Comparison of ENCODE assay signal across 10 mouse cellular contexts in the genomic region with DNA sequence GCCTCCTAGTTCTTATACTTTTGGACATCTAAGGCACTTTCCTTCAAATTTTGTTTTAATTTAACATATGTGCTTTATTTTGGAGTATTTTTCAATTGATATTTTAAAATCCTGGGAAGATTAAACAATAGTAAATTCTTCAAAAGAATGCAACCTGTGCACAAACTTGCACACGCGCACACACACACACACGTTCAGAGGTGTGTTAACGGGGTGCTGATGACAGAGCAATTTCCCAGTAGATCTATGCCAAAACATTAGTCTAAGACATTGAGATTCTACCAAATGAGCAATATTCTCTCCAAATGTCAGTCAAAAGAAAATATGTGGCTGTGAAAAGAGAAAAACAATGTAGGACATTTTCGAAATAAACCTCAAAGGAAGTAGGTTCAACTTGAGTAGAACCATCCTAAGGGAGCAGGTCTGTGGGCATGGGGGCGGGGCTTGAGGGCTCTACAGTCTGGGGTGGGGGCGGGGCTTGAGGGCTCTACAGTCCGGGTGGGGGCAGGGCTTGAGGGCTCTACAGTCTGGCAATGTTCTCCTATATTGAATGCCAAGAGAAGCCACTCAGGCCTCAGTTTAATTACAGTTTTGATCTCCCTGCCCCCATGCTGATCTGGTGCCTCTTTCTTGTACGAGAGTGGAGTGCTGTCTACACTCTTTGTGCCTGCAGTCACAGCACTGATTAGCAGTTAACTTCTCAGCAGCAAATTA.
DNase-seq lines count a peak whose midpoint lies in the region; ATAC-seq lines count a peak whose summit lies in the region.
"Had no signal": no experiment of that assay in that cellular context is flagged by ENCODE, and none has a peak within 500 bp of the region (broad histone marks: within the 10 kb centered on the region; RNA-seq: fewer than 3 reads in every experiment).

No protein-coding gene starts in this region.

- 66% methylated on average over 9 of the region's 9 CpGs for WGBS in forebrain, embryonic 11.5 days
- whole genome bisulfite sequencing in forebrain, embryonic 10.5 days, result 80% methylated on average over 9 of the region's 9 CpGs
- 73% methylated on average over 9 of the region's 9 CpGs for WGBS in kidney, embryonic 16.5 days

- no peak overlapping the region for H3K27ac ChIP-seq in forebrain, embryonic 11.5 days (ENCODE audit: low read depth, low read length)
- H3K27ac ChIP-seq in forebrain, embryonic 10.5 days, result no peak overlapping the region
- H3K27ac ChIP-seq in kidney, embryonic 16.5 days (ENCODE audit: low read length), result peak overlapping the region; percentile 74
- H3K27ac ChIP-seq: liver, embryonic 15.5 days had no signal

- no peaks in the 10 kb centered on the region for H3K27me3 ChIP-seq in forebrain, embryonic 11.5 days (ENCODE audit: control insufficient read depth, insufficient read depth, low read length)
- H3K27me3 ChIP-seq in forebrain, embryonic 10.5 days (ENCODE audit: poor library complexity, severe bottlenecking), result no peaks in the 10 kb centered on the region
- no peaks in the 10 kb centered on the region for H3K27me3 ChIP-seq in kidney, embryonic 16.5 days (ENCODE audit: insufficient read depth, low read length)
- H3K27me3 ChIP-seq: liver, embryonic 15.5 days had no signal

- H3K4me2 ChIP-seq in forebrain, embryonic 11.5 days (ENCODE audit: low read depth, low read length, severe bottlenecking), result no peak overlapping the region
- no peak overlapping the region for H3K4me2 ChIP-seq in kidney, embryonic 16.5 days (replicated peaks; ENCODE audit: low read depth, low read length)
- H3K4me2 ChIP-seq: liver, embryonic 15.5 days had no signal

- no peaks in the 10 kb centered on the region for H3K9me3 ChIP-seq in forebrain, embryonic 11.5 days (ENCODE audit: control insufficient read depth, low read length)
- no peaks in the 10 kb centered on the region for H3K9me3 ChIP-seq in forebrain, embryonic 10.5 days
- H3K9me3 ChIP-seq in kidney, embryonic 16.5 days (ENCODE audit: low read length), result no peaks in the 10 kb centered on the region
- H3K9me3 ChIP-seq: liver, embryonic 15.5 days had no signal

- H3K4me1 ChIP-seq in forebrain, embryonic 11.5 days (replicated peaks; ENCODE audit: control insufficient read depth, insufficient read depth, low read length), result no peaks in the 10 kb centered on the region
- H3K4me1 ChIP-seq in forebrain, embryonic 10.5 days, result no peaks in the 10 kb centered on the region
- no peaks in the 10 kb centered on the region for H3K4me1 ChIP-seq in kidney, embryonic 16.5 days (ENCODE audit: insufficient read depth, low read length)
- H3K4me1 ChIP-seq: liver, embryonic 15.5 days had no signal

- no peak overlapping the region for H3K9ac ChIP-seq in forebrain, embryonic 11.5 days (ENCODE audit: low read length)
- no peak overlapping the region for H3K9ac ChIP-seq in kidney, embryonic 16.5 days (replicated peaks; ENCODE audit: low read length)
- H3K9ac ChIP-seq: liver, embryonic 15.5 days had no signal

- peak; percentile 49; the same call in 1 of the 2 replicates for ATAC-seq in forebrain, embryonic 11.5 days (replicated peaks; ENCODE audit: low FRiP score)
- no peak for ATAC-seq in kidney, embryonic 16.5 days (ENCODE audit: low FRiP score, low TSS enrichment)
- ATAC-seq in megakaryocyte-erythroid progenitor cell, adult 5-6 weeks (replicated peaks; ENCODE audit: low FRiP score, low TSS enrichment, poor library complexity, severe bottlenecking), result peak; percentile 66

- no peaks in the 10 kb centered on the region for H3K36me3 ChIP-seq in forebrain, embryonic 11.5 days (ENCODE audit: control insufficient read depth, insufficient read depth, low read length)
- H3K36me3 ChIP-seq in forebrain, embryonic 10.5 days (replicated peaks), result no peaks in the 10 kb centered on the region
- no peaks in the 10 kb centered on the region for H3K36me3 ChIP-seq in kidney, embryonic 16.5 days (ENCODE audit: insufficient read depth, low read length)
- H3K36me3 ChIP-seq: liver, embryonic 15.5 days had no signal

- H3K4me3 ChIP-seq in forebrain, embryonic 11.5 days (ENCODE audit: low read depth, low read length), result no peak overlapping the region
- no peak overlapping the region for H3K4me3 ChIP-seq in forebrain, embryonic 10.5 days
- no peak overlapping the region for H3K4me3 ChIP-seq in kidney, embryonic 16.5 days (ENCODE audit: low read length)
- H3K4me3 ChIP-seq: liver, embryonic 15.5 days had no signal

- DNase-seq in forebrain, embryonic 11.5 days (ENCODE audit: low spot score), result peak; percentile 56
- no peak for DNase-seq in forebrain, embryonic 10.5 days (ENCODE audit: extremely low spot score, low spot score)
- no peak for DNase-seq in kidney, adult 9 months
- DNase-seq in thymus, postnatal 14 days, result peak; percentile 10
- no peak for DNase-seq in thymus, postnatal 0 days (ENCODE audit: low spot score)
- DNase-seq in retina, postnatal 1 day, result no peak
- DNase-seq: cerebellum, adult 9-11 months had no signal

Comparison
In these comparisons a context has a peak if more than half of its experiments do, and no peak if none do; other contexts are left out.
1. DNase-seq: peak in forebrain, embryonic 11.5 days (single experiment) and thymus, postnatal 14 days (single experiment); none in forebrain, embryonic 10.5 days (single experiment), kidney, adult 9 months (single experiment), thymus, postnatal 0 days (single experiment) and retina, postnatal 1 day (single experiment).